Mouse (Mus musculus) midbrain, embryonic 15.5 days (tissue): ENCODE measurements around the gene Gabrr2. TPM values are rescaled to one million over a fixed set of nuclear protein-coding genes. Genes with fewer than 3 reads are reported as not detected.

Experiments
- ATAC-seq: fragments of 200-750 bp; cut with Nextera tagmentation; replicated peaks from 2 replicates; pipeline ENCODE4 v1.8.0; 2017; ENCODE audit warnings: moderate TSS enrichment
- H3K27ac ChIP-seq: fragments of 300-500 bp; sonication (generic); 2 replicates; pipeline ENCODE4 v1.5.1; 2015; ENCODE audit warnings: mild to moderate bottlenecking, inconsistent platforms
- H3K27me3 ChIP-seq: fragments of 300-500 bp; sonication (generic); replicated peaks from 2 replicates; pipeline ENCODE4 v1.6.1; 2015; ENCODE audit warnings: inconsistent platforms
- H3K36me3 ChIP-seq: fragments of 300-500 bp; sonication (generic); replicated peaks from 2 replicates; pipeline ENCODE4 v1.6.1; 2015; ENCODE audit warnings: inconsistent platforms
- H3K4me1 ChIP-seq: fragments of 300-500 bp; sonication (generic); 2 replicates; pipeline ENCODE4 v1.6.1; 2015; ENCODE audit warnings: inconsistent platforms
- H3K4me2 ChIP-seq: fragments of 300-500 bp; sonication (generic); 2 replicates; pipeline ENCODE4 v1.6.1; 2015; ENCODE audit warnings: inconsistent platforms, mild to moderate bottlenecking, moderate library complexity
- H3K4me3 ChIP-seq: fragments of 300-500 bp; sonication (generic); 2 replicates; pipeline ENCODE4 v1.5.1; 2015; ENCODE audit warnings: mild to moderate bottlenecking, inconsistent platforms
- H3K9ac ChIP-seq: fragments of 300-500 bp; sonication (generic); 2 replicates; pipeline ENCODE4 v1.6.1; 2015; ENCODE audit warnings: mild to moderate bottlenecking, inconsistent platforms
- H3K9me3 ChIP-seq: fragments of 300-500 bp; sonication (generic); 2 replicates; pipeline ENCODE4 v1.6.1; 2016; ENCODE audit warnings: inconsistent platforms
- WGBS: fragments of 180-500 bp; shearing (Covaris S2); methylation state at CpG from one replicate; pipeline ENCODE4 v1.1.7; 2015; ENCODE audit warnings: mixed read lengths; 5-methylcytosine and 5-hydroxymethylcytosine counted together
- polyA plus RNA-seq: library from polyadenylated mRNA; unstranded; fragments of >200 nt; fragmentation: Nextera tagmentation; extraction: Ambion mirVana; gene quantifications from 2 replicates; pipeline ENCODE4 v1.2.1, GENCODE M21; 2015

The Gabrr2 gene
- polyA plus RNA-seq = 0.72 and 1.1 TPM in 2 replicates

DNA sequence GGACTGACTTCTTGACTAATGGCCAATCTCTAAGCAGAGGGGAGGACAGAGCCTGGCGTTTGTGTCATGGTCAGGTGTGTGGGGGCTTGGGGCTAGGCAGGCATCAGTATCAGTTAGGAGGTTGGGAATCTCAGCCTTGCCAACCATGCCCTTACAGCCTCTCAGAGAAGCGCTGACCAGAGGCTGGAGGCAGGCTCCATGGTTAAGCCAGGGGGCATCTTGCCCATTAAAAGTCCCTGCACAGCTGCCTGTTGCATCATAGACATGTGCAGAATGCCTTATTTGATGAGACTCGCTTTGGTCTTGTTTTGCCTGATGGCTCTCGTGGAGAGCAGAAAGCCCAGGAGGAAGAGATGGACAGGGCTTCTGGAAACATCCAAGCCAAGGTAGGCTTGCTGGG lies at the start of gene Gabrr2:
Gene Gabrr2 (plus strand): TSS at position 19 of the 400 bp plus-strand sequence.
- Histone ChIP-seq H3K9me3 (no peaks in the 10 kb centered on the region), H3K27ac (no peak within 1 kb of the TSS), H3K4me1 (no peaks in the 10 kb centered on the region), H3K4me3 (no peak within 1 kb of the TSS), H3K9ac (no peak within 1 kb of the TSS), H3K27me3 (no peaks in the 10 kb centered on the region), H3K36me3 (no peaks in the 10 kb centered on the region), H3K4me2 (no peak within 1 kb of the TSS)
- no peak for ATAC-seq
- 84% methylated on average over 4 of the region's 4 CpGs for WGBS

DNA sequence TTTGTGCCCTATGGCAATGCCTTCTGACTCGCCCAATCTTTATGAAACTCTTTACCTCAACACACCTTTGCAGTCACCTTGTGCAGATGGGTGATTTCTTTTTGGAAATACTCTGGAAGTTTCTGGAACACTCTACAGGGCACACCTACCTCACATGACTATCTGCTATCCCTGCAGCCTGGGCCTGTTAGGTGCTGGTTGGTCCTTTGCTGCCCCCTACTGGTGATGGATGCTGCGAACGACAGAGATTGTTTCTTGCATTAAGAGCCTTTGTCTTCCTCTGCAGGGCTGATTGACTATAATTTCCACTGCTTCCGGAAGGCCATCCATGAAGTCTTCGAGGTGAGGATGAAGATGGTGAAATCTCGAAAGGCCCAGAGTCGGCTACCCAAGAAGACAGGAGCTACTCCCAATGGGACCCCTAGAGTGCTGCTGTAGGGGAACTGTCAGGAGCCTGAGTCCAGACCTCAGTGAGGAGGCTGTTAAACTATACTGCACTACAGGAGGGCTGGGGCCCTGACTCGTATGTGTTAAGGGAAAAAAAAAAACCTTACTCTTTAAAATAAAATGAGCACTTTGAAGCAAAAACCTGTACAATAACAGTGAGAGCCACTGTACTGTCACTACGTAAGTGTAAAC lies 44.3 kb upstream of the Gabrr2 start:
- H3K27ac ChIP-seq = no peak overlapping the region
- no peak overlapping the region for H3K4me3 ChIP-seq
- H3K4me1 ChIP-seq = 0 out of 2 replicates have a peak, but pooled peaks cover 3% of the 10 kb centered on the region
- H3K4me2 ChIP-seq = no peak overlapping the region
- WGBS = 53% methylated on average over 9 of the region's 9 CpGs
- H3K36me3 ChIP-seq = peaks cover 16% of the 10 kb centered on the region; the same call in 1 of the 2 replicates
- no peaks in the 10 kb centered on the region for H3K27me3 ChIP-seq
- peak; percentile 89 for ATAC-seq
- no peaks in the 10 kb centered on the region for H3K9me3 ChIP-seq
- no peak overlapping the region for H3K9ac ChIP-seq

DNA sequence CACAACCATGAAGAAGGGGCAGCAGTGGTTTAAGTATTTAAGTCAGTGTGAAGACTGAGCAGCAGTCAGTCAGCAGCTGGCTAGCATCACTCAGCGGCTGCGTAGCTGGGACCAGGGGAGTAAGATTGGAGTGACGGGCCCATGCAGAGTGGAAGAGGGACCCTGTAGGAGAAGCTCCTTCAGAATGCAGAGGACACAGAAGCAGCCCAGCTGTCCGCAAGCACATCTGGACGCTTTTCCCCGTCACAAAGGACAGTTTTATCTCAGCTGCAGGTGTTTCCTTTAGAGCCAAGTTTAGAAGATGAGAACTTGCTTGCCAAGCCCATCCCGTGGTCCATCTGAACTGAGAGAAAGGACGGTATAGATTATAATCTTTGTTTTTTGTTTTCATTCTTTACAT lies 38.4 kb upstream of the Gabrr2 start:
- Histone ChIP-seq H3K4me3 (no peak overlapping the region), H3K4me1 (no peaks in the 10 kb centered on the region), H3K9me3 (no peaks in the 10 kb centered on the region), H3K27me3 (no peaks in the 10 kb centered on the region), H3K9ac (no peak overlapping the region), H3K4me2 (no peak overlapping the region), H3K36me3 (no peaks in the 10 kb centered on the region; the same call in 1 of the 2 replicates), H3K27ac (no peak overlapping the region)
- 85% methylated on average over 8 of the region's 8 CpGs for WGBS
- ATAC-seq = no peak

DNA sequence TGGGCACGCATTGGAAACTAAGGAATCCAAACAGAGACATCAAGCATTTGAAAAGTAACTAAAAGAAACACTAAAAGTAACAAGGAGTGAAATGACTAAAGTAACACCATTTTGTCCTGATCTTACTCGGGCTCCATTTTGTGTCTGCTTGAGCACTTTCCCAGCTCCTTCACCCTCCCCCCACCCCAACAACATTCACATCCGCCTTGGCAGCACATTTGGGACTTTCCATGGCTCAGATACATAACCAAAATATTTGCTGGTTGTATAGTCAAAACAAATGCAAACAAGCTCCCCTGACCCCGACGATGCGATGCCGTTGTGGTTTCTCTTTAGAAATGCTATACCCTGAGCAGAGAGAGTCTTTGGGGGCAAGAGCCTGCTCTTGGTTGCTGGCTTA lies 33.7 kb upstream of the Gabrr2 start:
- H3K9me3 ChIP-seq = no peaks in the 10 kb centered on the region
- H3K36me3 ChIP-seq = no peaks in the 10 kb centered on the region
- no peak overlapping the region; the same call in 1 of the 2 replicates for H3K4me2 ChIP-seq
- peaks cover 23% of the 10 kb centered on the region for H3K4me1 ChIP-seq
- WGBS = 89% methylated on average over 7 of the region's 7 CpGs
- H3K27me3 ChIP-seq = no peaks in the 10 kb centered on the region
- ATAC-seq = no peak
- H3K27ac ChIP-seq = no peak overlapping the region
- no peak overlapping the region for H3K9ac ChIP-seq
- H3K4me3 ChIP-seq = no peak overlapping the region

DNA sequence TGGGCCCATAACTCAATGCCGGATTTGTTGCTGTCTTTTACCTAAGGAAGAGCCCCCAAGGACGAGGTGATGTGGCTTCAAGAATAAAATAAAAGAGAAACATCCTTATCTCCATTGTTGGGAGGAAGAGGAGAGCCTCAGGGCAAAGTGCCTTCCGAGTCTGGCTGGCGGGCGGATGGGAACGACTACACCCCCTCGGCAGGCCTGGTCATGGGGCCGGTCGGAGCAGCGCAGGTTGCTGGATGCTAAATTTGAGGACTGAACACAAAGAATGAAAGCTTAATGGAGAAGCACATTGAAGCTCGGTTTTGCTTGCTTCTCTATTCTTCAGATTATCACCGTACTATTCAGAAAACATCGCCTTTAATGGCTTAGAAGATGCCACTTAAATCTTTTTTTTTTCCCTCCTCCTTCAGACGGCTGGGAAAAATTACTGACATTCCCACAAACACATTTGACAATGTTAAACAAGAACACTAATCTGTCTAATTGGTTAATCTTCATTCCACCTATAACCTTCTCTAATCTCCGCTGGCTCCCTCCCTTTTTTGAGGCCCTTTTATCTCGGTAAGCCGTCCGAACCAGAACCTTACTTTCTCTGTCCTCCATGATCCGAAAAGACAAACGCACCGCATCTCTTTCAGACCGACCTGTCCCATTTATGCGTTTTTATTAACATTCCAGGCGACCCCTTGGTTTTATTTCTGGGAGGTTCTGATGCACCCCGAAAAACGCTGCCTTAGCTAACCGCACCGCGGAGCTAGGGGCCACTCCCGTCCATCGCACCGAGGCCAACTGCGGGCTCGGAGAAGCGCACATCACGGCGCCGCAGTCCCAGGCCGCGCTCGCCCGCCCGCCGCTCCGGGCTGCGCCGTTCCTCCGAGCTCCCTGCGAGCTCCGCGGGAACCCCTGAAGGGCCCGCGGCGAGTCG lies 32.3 kb upstream of the Gabrr2 start:
- WGBS = 1% methylated on average over 55 of the region's 55 CpGs
- H3K27me3 ChIP-seq = no peaks in the 10 kb centered on the region
- H3K4me1 ChIP-seq = peaks cover 25% of the 10 kb centered on the region
- peaks cover 5% of the 10 kb centered on the region for H3K36me3 ChIP-seq
- ATAC-seq = peak; percentile 88
- peak overlapping the region; percentile 72 for H3K4me2 ChIP-seq
- peak overlapping the region; percentile 94 for H3K9ac ChIP-seq
- H3K4me3 ChIP-seq = peak overlapping the region; percentile 76
- 0 out of 2 replicates have a peak, but pooled peaks cover 1% of the 10 kb centered on the region for H3K9me3 ChIP-seq
- H3K27ac ChIP-seq = peak overlapping the region; percentile 99

DNA sequence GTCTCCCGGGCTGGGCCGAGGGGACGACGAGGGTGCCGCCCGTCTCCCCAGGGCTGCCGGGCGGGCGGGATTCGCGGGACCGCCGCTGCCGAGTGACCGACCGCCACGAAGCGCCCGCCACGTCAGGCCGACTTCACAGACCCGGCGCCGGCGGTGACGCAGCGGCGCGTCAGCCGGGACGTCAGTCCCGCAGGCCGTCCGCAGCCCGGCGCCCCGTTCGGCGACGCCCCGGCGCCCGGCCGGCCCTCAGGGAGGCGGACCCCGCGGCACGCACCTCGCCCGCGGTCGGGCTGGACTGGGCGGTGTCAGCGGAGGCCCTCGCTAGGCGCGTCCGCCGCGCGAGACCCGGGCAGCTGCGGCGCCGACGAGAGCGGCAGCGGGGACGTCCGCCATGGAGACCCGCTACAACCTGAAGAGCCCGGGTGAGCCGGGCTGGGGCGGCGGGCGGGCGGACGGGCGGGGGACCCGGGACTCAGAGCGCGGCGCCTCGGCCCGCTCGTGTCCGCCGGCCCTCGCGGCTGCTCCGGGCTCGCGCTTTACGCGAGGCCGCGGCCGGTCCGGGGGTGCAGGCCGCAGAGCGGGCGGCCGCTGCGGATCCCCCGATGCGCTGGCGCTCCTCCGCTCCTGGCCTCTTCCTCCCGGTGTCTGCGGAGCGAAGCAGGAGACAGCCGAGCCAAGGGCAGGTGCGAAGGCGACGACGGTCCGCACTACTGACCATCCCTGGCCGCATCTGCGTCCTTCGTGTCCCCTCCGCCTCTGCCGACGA lies 31.4 kb upstream of the Gabrr2 start, which contains the start of gene Ube2j1:
Gene Ube2j1 (plus strand): TSS at position 222 of the 766 bp plus-strand sequence.
- WGBS = under 1% methylated on average over 93 of the region's 123 CpGs
- Histone ChIP-seq H3K36me3 (peaks cover 9% of the 10 kb centered on the region), H3K27me3 (no peaks in the 10 kb centered on the region)

DNA sequence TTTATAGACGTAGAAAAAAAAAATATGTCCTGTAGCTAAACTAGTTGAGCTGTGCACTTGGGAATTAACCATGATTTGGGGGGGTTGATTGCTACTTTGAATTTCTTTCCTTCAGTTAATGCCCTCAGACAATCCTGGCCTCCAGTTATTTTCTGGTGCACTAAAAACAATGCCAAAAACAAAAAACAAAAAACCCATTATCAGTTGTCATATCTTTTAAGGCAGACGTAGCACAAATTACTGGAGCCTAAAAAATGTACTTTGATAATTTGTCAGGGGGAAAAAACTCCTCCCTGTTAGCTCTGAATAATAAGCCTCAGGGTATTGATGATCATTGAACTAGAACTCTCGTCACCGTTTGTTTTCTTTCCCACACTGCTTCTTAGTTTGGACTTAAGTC lies 30.8 kb upstream of the Gabrr2 start:
- Histone ChIP-seq H3K9ac (peak overlapping the region; percentile 94), H3K4me1 (peaks cover 25% of the 10 kb centered on the region), H3K36me3 (peaks cover 9% of the 10 kb centered on the region), H3K9me3 (0 out of 2 replicates have a peak, but pooled peaks cover 2% of the 10 kb centered on the region), H3K4me3 (peak overlapping the region; percentile 76), H3K27me3 (no peaks in the 10 kb centered on the region), H3K4me2 (peak overlapping the region; percentile 72), H3K27ac (peak overlapping the region; percentile 99)
- no peak for ATAC-seq
- 2% methylated on average over 4 of the region's 4 CpGs for WGBS

More for the DNA sequence above, 31.4 kb upstream of the Gabrr2 start, which contains the start of gene Ube2j1:
- H3K27ac ChIP-seq = peak within 1 kb of the TSS; percentile 99
- peak; percentile 98 for ATAC-seq
- H3K4me1 ChIP-seq = peaks cover 25% of the 10 kb centered on the region
- peak within 1 kb of the TSS; percentile 94 for H3K9ac ChIP-seq
- H3K4me2 ChIP-seq = peak within 1 kb of the TSS; percentile 72
- peak within 1 kb of the TSS; percentile 76 for H3K4me3 ChIP-seq
- 0 out of 2 replicates have a peak, but pooled peaks cover 2% of the 10 kb centered on the region for H3K9me3 ChIP-seq

DNA sequence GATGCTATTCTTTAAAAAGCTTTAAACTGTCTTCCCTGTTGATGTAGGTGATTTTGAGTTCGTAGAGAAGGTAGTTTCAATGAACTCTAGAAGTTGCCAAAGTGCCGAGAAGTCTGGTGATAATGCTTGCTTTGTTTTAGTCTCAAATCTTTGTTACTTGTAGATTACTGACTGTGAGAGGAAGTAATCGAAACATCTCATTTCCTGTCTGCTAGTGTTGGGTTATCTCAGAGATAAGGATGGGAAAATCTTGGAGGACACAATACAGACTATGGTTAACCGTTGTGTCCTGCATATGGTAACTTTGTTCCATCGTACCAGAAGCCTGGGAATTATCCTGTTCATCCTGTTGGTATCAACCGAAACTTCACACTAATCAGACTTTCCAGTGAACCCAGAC lies 29.3 kb upstream of the Gabrr2 start:
- Histone ChIP-seq H3K9ac (no peak overlapping the region), H3K4me1 (peaks cover 25% of the 10 kb centered on the region), H3K4me2 (no peak overlapping the region), H3K36me3 (peaks cover 9% of the 10 kb centered on the region), H3K9me3 (0 out of 2 replicates have a peak, but pooled peaks cover 2% of the 10 kb centered on the region), H3K27ac (no peak overlapping the region), H3K27me3 (no peaks in the 10 kb centered on the region), H3K4me3 (no peak overlapping the region)
- no peak for ATAC-seq
- 86% methylated on average over 6 of the region's 6 CpGs for WGBS

DNA sequence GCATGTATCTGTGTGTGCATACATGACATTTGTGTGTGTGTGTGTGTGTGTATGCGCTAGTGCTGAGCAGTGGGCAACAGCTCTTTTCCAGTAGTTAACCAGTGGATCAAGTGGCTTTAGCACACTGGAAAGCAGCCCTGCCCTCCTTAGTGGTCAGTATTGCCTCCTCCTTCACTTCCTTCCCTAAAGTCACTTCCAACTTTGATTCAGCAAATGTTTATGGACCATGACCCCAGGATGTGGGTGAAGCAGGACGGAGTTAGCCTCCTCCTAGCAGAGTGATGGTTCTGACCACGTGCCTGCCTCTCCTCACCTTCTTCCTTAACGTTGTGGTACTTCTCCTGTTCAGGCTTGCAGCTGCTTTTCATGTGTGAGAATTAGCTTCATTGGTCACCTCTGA lies 23.0 kb upstream of the Gabrr2 start:
- Histone ChIP-seq H3K4me2 (no peak overlapping the region), H3K27ac (no peak overlapping the region), H3K9ac (no peak overlapping the region), H3K27me3 (no peaks in the 10 kb centered on the region), H3K9me3 (0 out of 2 replicates have a peak, but pooled peaks cover 2% of the 10 kb centered on the region), H3K4me3 (no peak overlapping the region), H3K4me1 (no peaks in the 10 kb centered on the region), H3K36me3 (peaks cover 47% of the 10 kb centered on the region)
- 91% methylated on average over 4 of the region's 4 CpGs for WGBS
- ATAC-seq = no peak

DNA sequence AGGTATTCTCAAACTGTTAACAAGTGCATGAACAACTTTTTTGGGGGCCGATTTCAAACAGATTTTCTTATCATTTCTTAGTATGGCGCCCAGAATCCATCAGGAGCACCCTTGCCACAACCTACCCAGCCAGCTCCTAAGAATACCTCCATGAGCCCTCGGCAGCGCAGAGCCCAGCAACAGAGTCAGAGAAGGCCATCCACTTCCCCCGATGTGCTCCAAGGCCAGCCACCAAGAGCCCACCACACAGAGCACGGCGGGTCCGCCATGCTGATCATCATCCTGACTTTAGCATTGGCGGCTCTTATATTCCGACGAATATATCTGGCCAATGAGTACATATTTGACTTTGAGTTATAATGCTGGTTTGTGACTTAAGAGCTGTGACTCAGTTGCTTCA lies 13.2 kb upstream of the Gabrr2 start:
- H3K27ac ChIP-seq = no peak overlapping the region
- no peak for ATAC-seq
- no peak overlapping the region for H3K4me3 ChIP-seq
- H3K36me3 ChIP-seq = peaks cover 44% of the 10 kb centered on the region
- no peaks in the 10 kb centered on the region for H3K27me3 ChIP-seq
- H3K9ac ChIP-seq = no peak overlapping the region
- H3K9me3 ChIP-seq = no peaks in the 10 kb centered on the region
- H3K4me1 ChIP-seq = no peaks in the 10 kb centered on the region
- no peak overlapping the region for H3K4me2 ChIP-seq
- WGBS = 96% methylated on average over 11 of the region's 11 CpGs

DNA sequence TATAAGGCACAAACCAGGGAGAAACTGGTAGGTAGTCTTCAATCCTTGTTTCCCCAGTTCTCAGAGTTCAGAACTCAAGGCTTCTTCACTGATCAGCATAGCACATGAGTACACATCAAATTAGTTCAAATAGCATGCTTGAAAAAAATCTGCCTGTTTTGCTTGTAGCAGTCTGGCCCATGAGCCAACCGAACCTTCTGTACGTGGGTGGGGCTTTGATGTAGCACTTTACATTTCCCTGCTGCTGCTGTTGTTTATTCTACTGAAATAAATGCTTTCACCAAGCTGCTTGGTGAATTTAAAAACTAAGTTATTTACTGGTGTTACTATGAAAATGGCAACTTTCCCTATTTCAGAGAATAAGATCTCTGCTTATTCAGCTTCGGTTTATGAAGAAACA lies 10.7 kb upstream of the Gabrr2 start:
- no peaks in the 10 kb centered on the region for H3K9me3 ChIP-seq
- WGBS = 96% methylated on average over 3 of the region's 3 CpGs

More for the DNA sequence above, 10.7 kb upstream of the Gabrr2 start:
- no peak for ATAC-seq
- no peak overlapping the region for H3K4me3 ChIP-seq
- no peaks in the 10 kb centered on the region for H3K4me1 ChIP-seq
- peaks cover 27% of the 10 kb centered on the region; the same call in 1 of the 2 replicates for H3K36me3 ChIP-seq
- no peak overlapping the region for H3K4me2 ChIP-seq
- H3K27me3 ChIP-seq = no peaks in the 10 kb centered on the region
- no peak overlapping the region for H3K27ac ChIP-seq
- H3K9ac ChIP-seq = no peak overlapping the region
